Mouse (Mus musculus) midbrain, postnatal 0 days (tissue): Measurements from ENCODE around the gene Pam16. TPM values are rescaled to one million over a fixed set of nuclear protein-coding genes. Genes with fewer than 3 reads are reported as not detected.

Experiments
- ATAC-seq: fragments of 200-750 bp; cut with Nextera tagmentation; 2 replicates; pipeline ENCODE4 v1.8.0; 2017; ENCODE audit warnings: moderate number of reproducible peaks, mild to moderate bottlenecking, moderate TSS enrichment, moderate library complexity; ENCODE audit not compliant: low FRiP score
- DNase-seq: peaks from one replicate; pipeline ENCODE4 v3.0.0-alpha.2; 2015; ENCODE audit warnings: low spot score
- H3K27ac ChIP-seq: fragments of 300-500 bp; sonication (generic); 2 replicates; pipeline ENCODE4 v1.5.1; 2014; ENCODE audit warnings: low read depth, mild to moderate bottlenecking, low read length, mixed read lengths
- H3K27me3 ChIP-seq: fragments of 300-500 bp; sonication (generic); 2 replicates; pipeline ENCODE4 v1.6.1; 2014; ENCODE audit warnings: low read length, control low read depth, mixed read lengths; ENCODE audit not compliant: insufficient read depth
- H3K36me3 ChIP-seq: fragments of 300-500 bp; sonication (generic); 2 replicates; pipeline ENCODE4 v1.6.1; 2014; ENCODE audit warnings: low read length, control low read depth, mixed read lengths; ENCODE audit not compliant: insufficient read depth
- H3K4me1 ChIP-seq: fragments of 300-500 bp; sonication (generic); 2 replicates; pipeline ENCODE4 v1.6.1; 2014; ENCODE audit warnings: mild to moderate bottlenecking, control low read depth, antibody characterized with exemption, low read length, mixed read lengths; ENCODE audit not compliant: insufficient read depth
- H3K4me2 ChIP-seq: fragments of 300-500 bp; sonication (generic); 2 replicates; pipeline ENCODE4 v1.6.1; 2014; ENCODE audit warnings: low read depth, mild to moderate bottlenecking, low read length, mixed read lengths; ENCODE audit not compliant: poor library complexity, severe bottlenecking
- H3K4me3 ChIP-seq: fragments of 300-500 bp; sonication (generic); 2 replicates; pipeline ENCODE4 v1.5.1; 2014; ENCODE audit warnings: low read depth, mild to moderate bottlenecking, low read length, moderate library complexity
- H3K9ac ChIP-seq: fragments of 300-500 bp; sonication (generic); replicated peaks from 2 replicates; pipeline ENCODE4 v1.6.1; 2014; ENCODE audit warnings: mild to moderate bottlenecking, low read length, moderate library complexity, mixed read lengths; ENCODE audit not compliant: poor library complexity, severe bottlenecking
- H3K9me3 ChIP-seq: fragments of 300-500 bp; sonication (generic); 2 replicates; pipeline ENCODE4 v1.6.1; 2016; ENCODE audit warnings: low read length, control low read depth
- CTCF ChIP-seq: IDR thresholded peaks from 2 replicates; pipeline ENCODE4 v1.5.1; 2016; ENCODE audit warnings: antibody characterized with exemption, mild to moderate bottlenecking
- WGBS: fragments of 180-500 bp; shearing (Covaris S2); extraction: QIAGEN DNeasy Blood & Tissue Kit; methylation state at CpG from one replicate; pipeline ENCODE4 v1.1.7; 2014; 5-methylcytosine and 5-hydroxymethylcytosine counted together
- polyA plus RNA-seq: library from polyadenylated mRNA; unstranded; fragments of >200 nt; fragmentation: Nextera tagmentation; extraction: Ambion mirVana; gene quantifications from 2 replicates; pipeline ENCODE4 v1.2.1, GENCODE M21; 2015
- total RNA-seq: library from RNA; depleted of rRNA; stranded (reverse); fragments of >200 nt; gene quantifications from 2 replicates; pipeline ENCODE4 v1.2.3, GENCODE M21; 2014

Gene Pam16
- total and polyA plus RNA-seq, 2 experiments from 2014 or later = 31.7 to 134 TPM

GRCm38 (mm10) chr16:4605514-4606131, 19.2 kb downstream of the Pam16 start:
- H3K9me3 ChIP-seq = no peaks in the 10 kb centered on the region
- H3K27ac ChIP-seq = no peak overlapping the region
- H3K4me1 ChIP-seq = peaks cover 14% of the 10 kb centered on the region; the same call in 1 of the 2 replicates
- H3K27me3 ChIP-seq = no peaks in the 10 kb centered on the region
- H3K4me2 ChIP-seq = no peak overlapping the region
- ATAC-seq (no peak), DNase-seq (no peak)
- 48% methylated on average over 13 of the region's 13 CpGs for WGBS
- TF ChIP-seq CTCF = no peak
- peaks cover 11% of the 10 kb centered on the region; the same call in 1 of the 2 replicates for H3K36me3 ChIP-seq
- no peak overlapping the region for H3K4me3 ChIP-seq
- H3K9ac ChIP-seq = no peak overlapping the region

GRCm38 (mm10) chr16:4604293-4604837, 20.4 kb downstream of the Pam16 start:
- ATAC-seq (no peak), DNase-seq (no peak)
- WGBS = 79% methylated on average over 11 of the region's 11 CpGs
- Histone ChIP-seq H3K27ac (no peak overlapping the region), H3K36me3 (peaks cover 3% of the 10 kb centered on the region; the same call in 1 of the 2 replicates), H3K27me3 (no peaks in the 10 kb centered on the region), H3K4me1 (peaks cover 14% of the 10 kb centered on the region; the same call in 1 of the 2 replicates), H3K4me2 (no peak overlapping the region), H3K9me3 (no peaks in the 10 kb centered on the region), H3K9ac (no peak overlapping the region), H3K4me3 (no peak overlapping the region)
- no peak for TF ChIP-seq CTCF

DNA sequence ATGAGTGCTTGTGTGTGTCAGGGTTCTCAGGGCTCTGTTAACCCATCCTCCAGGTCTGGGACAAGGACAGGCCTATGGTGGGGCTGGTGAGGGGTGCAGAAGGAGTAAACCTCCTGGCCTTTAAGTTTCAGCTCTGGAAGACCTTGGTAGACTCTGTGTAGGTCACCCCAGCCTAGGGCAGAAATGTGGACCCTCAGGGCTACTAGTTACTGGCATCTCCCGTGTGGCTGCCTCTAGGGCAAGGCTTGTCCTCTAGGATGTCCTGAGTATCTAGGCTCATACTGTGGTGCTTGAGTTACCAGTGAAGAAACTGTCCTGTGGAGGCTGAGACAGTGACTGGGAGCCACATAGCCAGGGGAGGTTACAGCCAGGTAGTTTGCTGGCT, 21.3 kb downstream of the Pam16 start:
- no peak overlapping the region for H3K4me3 ChIP-seq
- no peaks in the 10 kb centered on the region; the same call in 1 of the 2 replicates for H3K36me3 ChIP-seq
- no peak for TF ChIP-seq CTCF
- H3K4me2 ChIP-seq = no peak overlapping the region
- WGBS = 74% methylated on average over 1 of the region's 1 CpGs
- H3K9ac ChIP-seq = no peak overlapping the region
- DNase-seq (no peak), ATAC-seq (no peak)
- no peaks in the 10 kb centered on the region for H3K27me3 ChIP-seq
- no peak overlapping the region for H3K27ac ChIP-seq
- peaks cover 14% of the 10 kb centered on the region; the same call in 1 of the 2 replicates for H3K4me1 ChIP-seq
- H3K9me3 ChIP-seq = no peaks in the 10 kb centered on the region

DNA sequence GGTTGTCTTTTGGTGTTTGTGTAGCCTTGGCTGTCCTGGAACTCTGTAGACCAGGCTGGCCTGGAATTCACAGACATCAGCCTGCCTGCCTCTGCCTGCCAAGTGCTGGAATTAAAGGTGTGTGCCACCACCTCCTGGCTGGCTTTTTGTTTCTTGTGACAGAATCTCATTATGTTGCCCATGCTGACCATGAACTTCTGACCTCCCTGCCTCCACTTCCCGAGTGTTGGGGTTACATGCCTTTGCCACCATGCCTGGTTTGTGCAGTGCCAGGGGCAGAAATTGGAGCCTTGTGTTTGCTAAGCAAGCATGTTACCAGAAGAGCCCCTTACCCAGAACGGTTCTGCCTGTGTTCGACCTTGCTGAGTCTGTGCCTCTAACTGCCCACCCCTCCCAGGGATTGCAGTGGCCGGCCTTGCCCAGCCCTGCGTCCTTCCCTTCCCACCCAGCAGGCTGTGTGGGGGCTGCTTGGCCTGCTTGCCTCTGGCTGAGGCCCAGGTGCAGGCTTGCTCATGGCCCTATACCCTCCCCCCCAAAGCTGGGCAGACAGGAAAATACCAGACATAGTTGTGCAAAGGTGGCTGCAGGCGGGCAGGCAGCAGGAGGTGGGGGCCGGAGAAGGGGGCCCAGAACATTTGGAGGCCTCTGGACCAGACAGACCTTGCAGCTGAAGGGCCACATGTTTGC, 21.9 kb downstream of the Pam16 start:
- no peak overlapping the region for H3K4me2 ChIP-seq
- WGBS = 42% methylated on average over 7 of the region's 7 CpGs
- no peak overlapping the region for H3K27ac ChIP-seq
- H3K9me3 ChIP-seq = no peaks in the 10 kb centered on the region
- H3K9ac ChIP-seq = no peak overlapping the region
- ATAC-seq (no peak), DNase-seq (no peak)
- no peaks in the 10 kb centered on the region for H3K27me3 ChIP-seq
- H3K4me1 ChIP-seq = peaks cover 14% of the 10 kb centered on the region; the same call in 1 of the 2 replicates
- H3K4me3 ChIP-seq = no peak overlapping the region
- no peaks in the 10 kb centered on the region for H3K36me3 ChIP-seq
- TF ChIP-seq CTCF = no peak

- peaks cover 14% of the 10 kb centered on the region; the same call in 1 of the 2 replicates for H3K4me1 ChIP-seq
- no peak for TF ChIP-seq CTCF
- ATAC-seq = no peak
- H3K4me3 ChIP-seq = no peak overlapping the region
- no peak overlapping the region for H3K4me2 ChIP-seq
- no peaks in the 10 kb centered on the region for H3K27me3 ChIP-seq
- no peak for DNase-seq
- no peaks in the 10 kb centered on the region for H3K9me3 ChIP-seq
- H3K27ac ChIP-seq = no peak overlapping the region
- no peaks in the 10 kb centered on the region for H3K36me3 ChIP-seq
- no peak overlapping the region for H3K9ac ChIP-seq
- WGBS = 19% methylated on average over 3 of the region's 3 CpGs
Observed at GRCm38 (mm10) chr16:4602189-4602588, 22.6 kb downstream of the Pam16 start.
